Mouse (Mus musculus) right cerebral cortex, postnatal 10 days (tissue): ENCODE measurements around the gene Tmem50b.

Experiments used
- DNase-seq, 2 experiments: peaks; one replicate each; pipeline ENCODE4 v3.0.0; 2021; ENCODE audit warnings: low spot score in 2 of 2

The Tmem50b gene

DNA sequence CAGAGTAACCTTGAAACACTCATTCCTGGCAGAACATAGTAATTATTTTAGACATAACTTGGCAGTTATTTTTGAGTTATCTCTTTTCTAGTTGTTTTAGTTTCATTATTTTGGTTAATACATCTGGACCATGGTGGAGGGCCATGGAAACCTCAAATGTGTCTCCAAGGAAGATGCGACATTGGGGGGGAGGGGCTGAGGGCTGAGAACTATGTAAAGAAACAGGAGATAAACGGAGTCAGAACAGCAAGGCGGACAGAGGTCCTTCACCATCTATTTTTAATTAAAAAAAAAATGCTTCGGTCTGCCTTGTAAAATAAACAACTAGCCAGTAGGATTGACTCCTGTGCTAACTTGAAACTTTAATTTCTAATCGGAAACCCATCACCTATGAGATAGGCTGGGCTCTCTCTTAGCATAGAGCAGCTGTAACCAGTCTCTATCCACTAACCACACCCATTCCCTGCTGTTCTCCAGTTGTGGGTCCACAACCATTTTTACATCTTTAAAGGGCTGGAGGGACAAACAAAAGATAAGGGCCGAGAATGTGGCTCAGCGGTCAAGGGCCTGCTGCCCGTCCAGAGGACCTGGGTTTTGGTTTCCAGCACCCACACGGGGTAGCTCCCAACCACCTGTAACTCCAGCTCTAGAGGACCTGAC, 32.2 kb downstream of the Tmem50b start:
- DNase-seq = no peak

GRCm38 (mm10) chr16:91564580-91565291, 32.9 kb downstream of the Tmem50b start:
- DNase-seq = no peak

GRCm38 (mm10) chr16:91561541-91562457, 35.8 kb downstream of the Tmem50b start:
- DNase-seq = no peak

DNA sequence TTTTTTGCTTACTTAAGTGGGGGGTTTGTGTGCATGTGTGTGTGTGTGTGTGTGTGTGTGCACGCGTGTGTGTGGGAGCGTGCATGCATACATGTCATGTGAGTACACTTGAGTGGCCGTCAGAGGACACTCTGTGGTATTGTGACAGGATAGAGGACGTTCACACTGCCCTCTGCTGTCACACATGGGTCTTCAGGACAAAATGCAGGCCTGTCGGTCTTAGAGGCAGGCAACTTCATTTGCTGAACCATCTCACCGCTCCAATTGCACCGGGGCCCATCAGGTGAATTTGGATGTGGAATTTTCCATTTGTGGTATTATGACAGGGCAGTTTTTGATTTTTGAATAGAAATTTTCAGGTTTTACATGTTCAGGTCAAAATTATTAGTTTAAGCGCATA, 36.5 kb downstream of the Tmem50b start:
- no peak for DNase-seq

- peak; percentile 69 to 74 for DNase-seq
Measured at GRCm38 (mm10) chr16:91557693-91558092, 39.9 kb downstream of the Tmem50b start.

GRCm38 (mm10) chr16:91557214-91557613, 40.4 kb downstream of the Tmem50b start:
- no peak for DNase-seq

- DNase-seq = no peak
Measured at GRCm38 (mm10) chr16:91556659-91557058, 40.9 kb downstream of the Tmem50b start.

DNA sequence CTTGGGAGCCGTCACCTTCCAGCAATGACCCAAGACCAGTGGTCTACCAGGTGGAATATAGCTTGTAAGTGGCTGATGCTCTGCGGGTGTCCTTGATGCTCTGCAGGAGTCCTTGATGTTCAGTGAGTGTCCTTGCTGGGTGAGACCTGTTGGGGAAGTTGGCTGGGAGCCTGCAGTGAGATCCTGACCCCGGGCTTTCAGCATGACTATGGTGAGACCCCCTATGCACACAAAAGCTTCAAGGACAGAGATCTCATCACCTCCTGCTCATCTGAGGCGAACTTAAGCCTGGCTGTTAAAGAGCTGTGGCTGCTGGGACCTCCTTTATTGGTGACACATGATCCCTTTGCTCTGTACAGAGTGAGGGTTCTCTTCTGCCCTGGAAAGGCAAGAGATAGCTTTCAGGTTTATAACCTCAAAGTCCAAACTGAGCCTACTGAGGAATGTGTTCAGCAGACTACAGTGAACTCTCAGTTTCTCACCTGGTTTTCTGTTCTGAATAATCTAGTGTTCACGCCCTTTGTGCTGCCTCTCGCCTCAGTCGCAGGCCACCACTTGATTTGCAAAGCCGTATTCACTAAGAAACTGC, 42.5 kb downstream of the Tmem50b start:
- DNase-seq = no peak

DNA sequence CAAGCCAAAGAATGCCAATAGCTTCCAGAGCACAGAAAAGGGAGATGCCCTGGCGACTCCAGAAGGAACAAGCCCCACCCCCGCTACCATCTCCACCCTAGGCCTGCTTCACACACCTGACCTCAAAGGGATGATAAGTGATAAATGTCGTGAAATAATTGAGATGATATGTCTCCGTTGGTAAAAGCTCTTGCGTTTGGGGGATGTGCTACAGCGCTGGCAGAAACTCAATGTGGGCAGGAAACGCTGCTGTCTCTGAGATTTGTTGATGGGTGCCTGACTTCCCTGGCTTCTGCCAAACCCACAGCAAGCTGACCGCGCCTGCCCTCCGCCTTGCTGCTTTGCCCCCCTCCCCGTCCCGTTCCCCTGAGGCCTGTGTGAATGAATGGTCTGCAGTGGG, 44.0 kb downstream of the Tmem50b start:
- DNase-seq = no peak

GRCm38 (mm10) chr16:91552072-91552471, 45.5 kb downstream of the Tmem50b start:
- DNase-seq = no peak

DNA sequence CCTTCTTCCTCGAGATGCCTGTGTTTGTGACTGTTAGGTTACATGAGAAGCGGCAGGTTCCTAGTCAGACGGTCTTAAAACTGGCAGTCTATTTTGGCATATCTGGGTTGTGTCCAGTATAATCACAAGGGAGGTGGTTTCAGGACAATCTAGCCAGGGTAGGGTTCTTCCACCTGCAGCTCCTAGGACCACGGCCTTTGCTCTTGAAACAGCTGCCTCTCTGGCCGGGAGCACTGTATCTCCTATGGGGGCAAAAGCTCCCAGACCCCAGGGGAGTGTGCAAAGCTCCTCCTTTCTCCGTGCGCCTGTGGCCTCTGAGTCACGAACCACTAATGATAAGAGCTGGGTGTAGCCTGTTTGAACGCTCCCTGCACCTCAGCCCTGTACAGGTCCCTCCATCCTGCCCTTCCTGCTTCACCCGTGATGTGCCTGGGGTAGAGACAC, 46.5 kb downstream of the Tmem50b start:
- DNase-seq = no peak

DNA sequence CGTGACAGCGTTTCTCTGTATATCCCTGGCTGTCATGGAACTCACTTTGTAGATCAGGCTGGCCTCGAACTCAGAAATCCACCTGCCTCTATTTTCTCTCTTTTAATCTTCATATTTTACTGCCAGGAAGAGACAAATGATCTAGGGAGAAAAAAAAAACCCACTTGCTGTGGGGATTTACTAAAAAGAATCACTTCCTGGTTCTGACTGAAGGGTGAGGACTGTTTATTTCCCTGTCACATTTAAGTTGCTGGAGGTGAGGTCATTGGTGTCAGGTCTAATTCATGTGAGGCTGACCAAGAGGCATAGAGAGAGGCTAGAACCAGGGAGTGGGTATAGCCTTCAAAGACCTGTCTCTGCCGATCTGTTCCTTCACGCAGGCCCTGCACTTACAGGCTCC, 48.0 kb downstream of the Tmem50b start:
- DNase-seq = no peak

- DNase-seq = no peak
Measured at GRCm38 (mm10) chr16:91548996-91549395, 48.6 kb downstream of the Tmem50b start.

- DNase-seq = no peak
Measured at GRCm38 (mm10) chr16:91548586-91548985, 49.0 kb downstream of the Tmem50b start.

- no peak for DNase-seq
Measured at GRCm38 (mm10) chr16:91547974-91548373, 49.6 kb downstream of the Tmem50b start.

GRCm38 (mm10) chr16:91546836-91547741, 50.5 kb downstream of the Tmem50b start, which contains the start of gene Ifngr2:
Gene Ifngr2, plus strand, starts transcription at chr16:91547072.
- DNase-seq = peak; percentile 62 to 63

DNA sequence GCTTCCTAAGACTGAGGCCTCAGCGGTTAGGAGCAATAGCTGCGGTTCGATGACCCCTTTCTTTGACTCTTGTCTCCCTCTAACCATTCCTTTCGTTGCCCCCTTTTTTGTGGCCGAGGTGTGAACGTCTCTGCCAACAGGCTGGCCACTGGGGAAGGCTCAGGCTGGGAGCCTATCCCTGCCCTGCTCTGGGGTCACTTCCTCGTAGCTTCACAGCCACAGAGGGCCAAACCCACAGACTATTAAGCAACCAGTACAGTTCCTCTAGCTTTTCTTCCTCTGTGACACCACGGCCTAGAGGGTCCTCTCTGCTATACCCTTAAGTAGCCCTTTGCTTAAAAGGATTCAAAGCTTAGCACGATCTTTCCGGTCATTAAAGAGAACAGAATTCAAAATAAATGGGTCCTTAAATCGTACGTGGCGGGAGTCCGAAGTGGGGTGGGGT, 51.2 kb downstream of the Tmem50b start:
- DNase-seq = peak; percentile 58 to 67

- no peak for DNase-seq
Measured at GRCm38 (mm10) chr16:91545597-91546281, 51.9 kb downstream of the Tmem50b start.

DNA sequence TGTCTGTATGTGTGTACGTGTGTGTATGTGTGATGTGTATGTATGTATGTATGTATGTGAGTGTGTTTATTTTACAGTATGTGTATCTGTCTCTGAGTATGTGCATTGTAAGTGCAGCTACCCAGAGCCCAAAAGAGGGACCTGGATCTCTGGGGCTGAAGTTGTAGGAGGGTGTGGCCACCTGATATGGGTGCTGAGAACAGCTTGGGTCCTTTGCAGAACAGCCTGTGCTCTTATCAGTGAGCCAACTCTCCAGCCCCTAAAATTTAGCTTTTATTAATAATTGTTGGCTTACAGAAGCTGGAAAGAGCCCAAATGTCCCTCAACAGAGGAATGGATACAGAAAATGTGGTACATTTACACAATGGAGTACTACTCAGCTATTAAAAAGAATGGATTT, 54.0 kb downstream of the Tmem50b start:
- DNase-seq = no peak

DNA sequence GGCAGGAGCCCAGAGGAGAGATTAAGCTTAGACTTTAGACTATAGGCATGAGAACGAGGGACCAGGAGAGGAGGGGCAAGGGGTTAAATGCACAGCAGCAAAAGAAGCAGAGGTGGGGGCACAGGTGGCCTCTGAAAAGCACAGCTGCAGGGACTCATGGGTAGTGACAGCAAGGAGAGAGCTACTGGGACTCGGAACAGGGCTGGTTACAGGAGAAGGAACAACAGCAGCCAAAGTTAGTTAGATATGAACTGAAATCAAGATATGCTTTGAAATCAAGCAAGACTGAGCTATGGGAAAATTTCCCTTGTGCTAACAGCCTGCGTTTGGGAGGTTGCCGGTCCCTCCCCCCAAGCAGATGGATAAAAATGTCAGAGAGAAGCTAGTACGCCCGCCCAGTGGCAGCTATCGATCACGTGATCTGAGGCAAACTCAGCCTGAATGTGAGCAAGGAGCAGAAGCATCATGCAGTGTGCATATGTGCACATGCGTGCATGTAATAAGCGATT, 56.0 kb downstream of the Tmem50b start:
- peak; percentile 73 to 87 for DNase-seq
